Mouse (Mus musculus) heart, embryonic 15.5 days (tissue): Measurements from ENCODE around the gene Polr1d. TPM values are rescaled to one million over a fixed set of nuclear protein-coding genes. Genes with fewer than 3 reads are reported as not detected.

Experiments
- ATAC-seq: fragments of 200-750 bp; cut with Nextera tagmentation; replicated peaks from 2 replicates; pipeline ENCODE4 v1.8.0; 2017; ENCODE audit warnings: low read depth, moderate TSS enrichment; ENCODE audit not compliant: insufficient number of reproducible peaks, insufficient read depth, low FRiP score
- H3K27ac ChIP-seq: fragments of 300-500 bp; sonication (generic); 2 replicates; pipeline ENCODE4 v1.5.1; 2015; ENCODE audit warnings: mild to moderate bottlenecking, inconsistent platforms
- H3K27me3 ChIP-seq: fragments of 300-500 bp; sonication (generic); 2 replicates; pipeline ENCODE4 v1.6.1; 2015; ENCODE audit warnings: inconsistent platforms
- H3K36me3 ChIP-seq: fragments of 300-500 bp; sonication (generic); 2 replicates; pipeline ENCODE4 v1.6.1; 2015; ENCODE audit warnings: mild to moderate bottlenecking, inconsistent platforms
- H3K4me1 ChIP-seq: fragments of 300-500 bp; sonication (generic); replicated peaks from 2 replicates; pipeline ENCODE4 v1.6.1; 2015; ENCODE audit warnings: inconsistent platforms
- H3K4me2 ChIP-seq: fragments of 300-500 bp; sonication (generic); 2 replicates; pipeline ENCODE4 v1.6.1; 2015; ENCODE audit warnings: inconsistent platforms, mild to moderate bottlenecking, moderate library complexity
- H3K4me3 ChIP-seq: fragments of 300-500 bp; sonication (generic); 2 replicates; pipeline ENCODE4 v1.5.1; 2015; ENCODE audit warnings: mild to moderate bottlenecking, inconsistent platforms
- H3K9ac ChIP-seq: fragments of 300-500 bp; sonication (generic); 2 replicates; pipeline ENCODE4 v1.6.1; 2015; ENCODE audit warnings: mild to moderate bottlenecking, inconsistent platforms
- H3K9me3 ChIP-seq: fragments of 300-500 bp; sonication (generic); replicated peaks from 2 replicates; pipeline ENCODE4 v1.6.1; 2016; ENCODE audit warnings: inconsistent platforms
- WGBS: fragments of 180-500 bp; shearing (Covaris S2); methylation state at CpG from one replicate; pipeline ENCODE4 v1.1.7; 2015; ENCODE audit warnings: mixed read lengths; 5-methylcytosine and 5-hydroxymethylcytosine counted together
- polyA plus RNA-seq: library from polyadenylated mRNA; unstranded; fragments of >200 nt; fragmentation: Nextera tagmentation; extraction: Ambion mirVana; gene quantifications from 2 replicates; pipeline ENCODE4 v1.2.1, GENCODE M21; 2015

The Polr1d gene
- polyA plus RNA-seq, 1 experiment from 2014 or later, result 85.2 TPM

- Histone ChIP-seq H3K9me3 (no peaks in the 10 kb centered on the region), H3K27ac (no peak overlapping the region), H3K27me3 (no peaks in the 10 kb centered on the region), H3K4me2 (no peak overlapping the region), H3K36me3 (no peaks in the 10 kb centered on the region), H3K9ac (no peak overlapping the region), H3K4me1 (peaks cover 12% of the 10 kb centered on the region), H3K4me3 (no peak overlapping the region)
- no peak for ATAC-seq
- 93% methylated on average over 7 of the region's 7 CpGs for WGBS
These were observed 15.6 kb downstream of the Polr1d start for GRCm38 (mm10) chr5:147092448-147092847.

GRCm38 (mm10) chr5:147094296-147094695, 17.4 kb downstream of the Polr1d start:
- H3K4me1 ChIP-seq, result peaks cover 8% of the 10 kb centered on the region
- H3K9ac ChIP-seq, result no peak overlapping the region
- H3K9me3 ChIP-seq, result no peaks in the 10 kb centered on the region
- 78% methylated on average over 6 of the region's 6 CpGs for WGBS
- H3K36me3 ChIP-seq, result no peaks in the 10 kb centered on the region
- no peak overlapping the region for H3K4me3 ChIP-seq
- H3K4me2 ChIP-seq, result no peak overlapping the region
- H3K27ac ChIP-seq, result no peak overlapping the region
- no peaks in the 10 kb centered on the region for H3K27me3 ChIP-seq
- no peak for ATAC-seq

GRCm38 (mm10) chr5:147096586-147096985, 19.7 kb downstream of the Polr1d start:
- no peaks in the 10 kb centered on the region for H3K9me3 ChIP-seq
- H3K27me3 ChIP-seq, result no peaks in the 10 kb centered on the region
- H3K4me2 ChIP-seq, result no peak overlapping the region
- peaks cover 5% of the 10 kb centered on the region; the same call in 1 of the 2 replicates for H3K36me3 ChIP-seq
- no peaks in the 10 kb centered on the region for H3K4me1 ChIP-seq
- no peak overlapping the region for H3K27ac ChIP-seq
- no peak overlapping the region for H3K9ac ChIP-seq
- H3K4me3 ChIP-seq, result no peak overlapping the region
- 94% methylated on average over 4 of the region's 4 CpGs for WGBS
- ATAC-seq, result no peak

GRCm38 (mm10) chr5:147098667-147099066, 21.8 kb downstream of the Polr1d start:
- ATAC-seq, result no peak
- Histone ChIP-seq H3K4me3 (no peak overlapping the region), H3K27ac (no peak overlapping the region), H3K9me3 (no peaks in the 10 kb centered on the region), H3K36me3 (peaks cover 15% of the 10 kb centered on the region; the same call in 1 of the 2 replicates), H3K4me1 (no peaks in the 10 kb centered on the region), H3K4me2 (no peak overlapping the region), H3K27me3 (no peaks in the 10 kb centered on the region), H3K9ac (no peak overlapping the region)
- 83% methylated on average over 7 of the region's 7 CpGs for WGBS

- no peak overlapping the region for H3K9ac ChIP-seq
- H3K27ac ChIP-seq, result no peak overlapping the region
- no peaks in the 10 kb centered on the region for H3K9me3 ChIP-seq
- no peak for ATAC-seq
- H3K4me3 ChIP-seq, result no peak overlapping the region
- no peaks in the 10 kb centered on the region for H3K4me1 ChIP-seq
- 84% methylated on average over 2 of the region's 2 CpGs for WGBS
- H3K36me3 ChIP-seq, result peaks cover 19% of the 10 kb centered on the region; the same call in 1 of the 2 replicates
- no peaks in the 10 kb centered on the region for H3K27me3 ChIP-seq
- no peak overlapping the region for H3K4me2 ChIP-seq
These were observed 23.3 kb downstream of the Polr1d start for GRCm38 (mm10) chr5:147100180-147100579.

GRCm38 (mm10) chr5:147102295-147102694, 25.4 kb downstream of the Polr1d start:
- ATAC-seq, result no peak
- H3K4me2 ChIP-seq, result no peak overlapping the region
- H3K4me3 ChIP-seq, result no peak overlapping the region
- no peaks in the 10 kb centered on the region for H3K4me1 ChIP-seq
- WGBS, result 88% methylated on average over 6 of the region's 6 CpGs
- H3K9ac ChIP-seq, result no peak overlapping the region
- H3K9me3 ChIP-seq, result no peaks in the 10 kb centered on the region
- H3K27ac ChIP-seq, result no peak overlapping the region
- peaks cover 29% of the 10 kb centered on the region; the same call in 1 of the 2 replicates for H3K36me3 ChIP-seq
- H3K27me3 ChIP-seq, result no peaks in the 10 kb centered on the region

GRCm38 (mm10) chr5:147107276-147107675, 30.4 kb downstream of the Polr1d start:
- Histone ChIP-seq H3K9me3 (no peaks in the 10 kb centered on the region), H3K4me3 (no peak overlapping the region), H3K4me1 (no peaks in the 10 kb centered on the region), H3K9ac (no peak overlapping the region), H3K27me3 (no peaks in the 10 kb centered on the region), H3K27ac (no peak overlapping the region), H3K36me3 (peaks cover 37% of the 10 kb centered on the region; the same call in 1 of the 2 replicates), H3K4me2 (no peak overlapping the region)
- no peak for ATAC-seq
- 88% methylated on average over 3 of the region's 3 CpGs for WGBS

GRCm38 (mm10) chr5:147108861-147109591, 32.2 kb downstream of the Polr1d start:
- Histone ChIP-seq H3K4me3 (no peak overlapping the region), H3K4me2 (no peak overlapping the region), H3K9ac (no peak overlapping the region), H3K36me3 (peaks cover 34% of the 10 kb centered on the region; the same call in 1 of the 2 replicates), H3K27me3 (no peaks in the 10 kb centered on the region), H3K4me1 (no peaks in the 10 kb centered on the region), H3K9me3 (no peaks in the 10 kb centered on the region), H3K27ac (no peak overlapping the region)
- WGBS, result 79% methylated on average over 13 of the region's 13 CpGs
- no peak for ATAC-seq

GRCm38 (mm10) chr5:147114738-147115137, 37.9 kb downstream of the Polr1d start:
- Histone ChIP-seq H3K9me3 (no peaks in the 10 kb centered on the region; the same call in 1 of the 2 replicates), H3K36me3 (peaks cover 21% of the 10 kb centered on the region; the same call in 1 of the 2 replicates), H3K27me3 (no peaks in the 10 kb centered on the region), H3K4me3 (no peak overlapping the region), H3K9ac (no peak overlapping the region), H3K27ac (no peak overlapping the region), H3K4me2 (no peak overlapping the region), H3K4me1 (no peaks in the 10 kb centered on the region)
- ATAC-seq, result no peak
- 79% methylated on average over 7 of the region's 7 CpGs for WGBS

- H3K36me3 ChIP-seq, result peaks cover 14% of the 10 kb centered on the region; the same call in 1 of the 2 replicates
- H3K4me3 ChIP-seq, result no peak overlapping the region
- no peaks in the 10 kb centered on the region; the same call in 1 of the 2 replicates for H3K9me3 ChIP-seq
- no peak for ATAC-seq
- no peaks in the 10 kb centered on the region for H3K27me3 ChIP-seq
- H3K4me1 ChIP-seq, result no peaks in the 10 kb centered on the region
- no peak overlapping the region for H3K4me2 ChIP-seq
- no peak overlapping the region for H3K9ac ChIP-seq
- H3K27ac ChIP-seq, result no peak overlapping the region
- 95% methylated on average over 4 of the region's 4 CpGs for WGBS
These were observed 38.8 kb downstream of the Polr1d start for GRCm38 (mm10) chr5:147115631-147116030.

- Histone ChIP-seq H3K4me3 (no peak overlapping the region), H3K4me1 (no peaks in the 10 kb centered on the region), H3K36me3 (peaks cover 5% of the 10 kb centered on the region; the same call in 1 of the 2 replicates), H3K9ac (no peak overlapping the region), H3K4me2 (no peak overlapping the region), H3K9me3 (peaks cover 5% of the 10 kb centered on the region; the same call in 1 of the 2 replicates), H3K27ac (no peak overlapping the region), H3K27me3 (no peaks in the 10 kb centered on the region)
- ATAC-seq, result no peak
- WGBS, result 21% methylated on average over 6 of the region's 6 CpGs
These were observed 40.2 kb downstream of the Polr1d start for GRCm38 (mm10) chr5:147117027-147117426.

- H3K4me1 ChIP-seq, result no peaks in the 10 kb centered on the region
- 89% methylated on average over 4 of the region's 4 CpGs for WGBS
These were observed 44.3 kb downstream of the Polr1d start for GRCm38 (mm10) chr5:147121146-147121545.

More at GRCm38 (mm10) chr5:147121146-147121545, 44.3 kb downstream of the Polr1d start:
- Histone ChIP-seq H3K36me3 (no peaks in the 10 kb centered on the region), H3K9me3 (peaks cover 5% of the 10 kb centered on the region; the same call in 1 of the 2 replicates), H3K27me3 (peaks cover 5% of the 10 kb centered on the region; the same call in 1 of the 2 replicates), H3K4me2 (no peak overlapping the region), H3K27ac (no peak overlapping the region), H3K4me3 (no peak overlapping the region), H3K9ac (no peak overlapping the region)
- no peak for ATAC-seq
